Mouse (Mus musculus): Measurements from ENCODE around the gene Plcb2. TPM values are rescaled to one million over a fixed set of nuclear protein-coding genes. Genes with fewer than 3 reads are reported as not detected.

Gene Plcb2
- 1 to 10 TPM; 2.2 to 3.3 (median 2.5) TPM for total RNA-seq (2022)

GRCm38 (mm10) chr2:118728337-118728736, at the start of gene Plcb2:
Gene Plcb2, minus strand, starts transcription at chr2:118728438.
- DNase-seq (ENCODE audit: low spot score): no peak

DNA sequence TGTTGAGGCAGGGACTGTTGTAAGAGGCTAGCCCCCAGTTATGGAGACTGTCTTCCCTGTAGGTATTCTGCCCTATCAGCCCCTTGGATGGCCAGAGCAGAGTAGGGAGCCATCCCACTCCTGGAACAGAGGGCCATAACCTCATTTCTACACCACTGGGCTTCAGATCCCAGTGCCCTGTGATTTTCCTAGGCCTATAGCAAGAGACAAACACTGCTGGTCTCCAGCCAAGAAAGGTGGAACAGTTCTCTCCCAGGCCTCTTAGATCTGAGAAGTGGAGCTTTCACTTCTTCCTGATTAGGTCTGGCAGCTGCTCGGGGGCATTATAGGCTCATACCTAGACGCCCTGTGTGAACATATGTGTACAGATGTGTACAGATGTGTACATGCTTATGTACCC, 48.1 kb upstream of the Plcb2 start:
- no peak for DNase-seq (ENCODE audit: low spot score)

GRCm38 (mm10) chr2:118775846-118776245, 47.6 kb upstream of the Plcb2 start:
- DNase-seq (ENCODE audit: low spot score): no peak

GRCm38 (mm10) chr2:118775396-118775795, 47.2 kb upstream of the Plcb2 start:
- no peak for DNase-seq (ENCODE audit: low spot score)

GRCm38 (mm10) chr2:118774536-118774935, 46.3 kb upstream of the Plcb2 start:
- DNase-seq (ENCODE audit: low spot score): no peak

DNA sequence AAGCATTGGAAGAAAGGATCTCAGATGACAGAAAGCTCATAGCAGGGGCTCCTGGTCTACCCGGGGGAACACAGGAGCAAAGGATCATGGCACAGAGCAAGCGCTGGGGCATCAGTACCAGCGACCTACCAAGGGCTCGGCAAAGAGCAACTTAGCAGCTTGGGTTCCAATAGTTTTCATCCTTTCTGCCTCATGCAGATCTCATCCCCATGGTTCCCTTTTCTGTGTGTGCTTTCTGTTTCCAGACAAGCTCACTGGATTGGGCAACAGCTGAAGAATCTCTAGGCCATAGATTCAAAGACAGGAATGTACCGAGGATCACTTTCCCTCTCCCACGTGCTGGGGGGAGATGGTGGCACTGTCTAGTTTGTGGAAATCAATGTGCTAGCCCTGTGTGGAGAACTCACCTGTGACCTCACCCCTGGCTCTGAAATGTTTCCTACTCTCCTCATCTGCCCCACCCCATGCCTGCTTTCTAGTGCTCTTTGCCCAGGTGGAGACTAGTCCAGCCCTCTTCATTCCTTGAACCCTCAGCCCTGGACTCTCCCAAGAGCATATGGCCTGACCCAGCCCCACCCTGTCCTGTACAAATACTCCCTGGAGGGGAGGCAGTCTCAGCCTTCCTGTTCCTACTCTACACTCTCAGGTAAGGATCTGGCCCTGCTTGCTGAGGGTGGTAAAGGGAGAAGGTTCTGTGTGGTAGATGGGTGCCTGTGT, 44.1 kb upstream of the Plcb2 start, which contains the start of gene Phgr1:
Gene Phgr1 (plus strand): TSS at position 612 of the 717 bp plus-strand sequence.
- no peak for DNase-seq (ENCODE audit: low spot score)

DNA sequence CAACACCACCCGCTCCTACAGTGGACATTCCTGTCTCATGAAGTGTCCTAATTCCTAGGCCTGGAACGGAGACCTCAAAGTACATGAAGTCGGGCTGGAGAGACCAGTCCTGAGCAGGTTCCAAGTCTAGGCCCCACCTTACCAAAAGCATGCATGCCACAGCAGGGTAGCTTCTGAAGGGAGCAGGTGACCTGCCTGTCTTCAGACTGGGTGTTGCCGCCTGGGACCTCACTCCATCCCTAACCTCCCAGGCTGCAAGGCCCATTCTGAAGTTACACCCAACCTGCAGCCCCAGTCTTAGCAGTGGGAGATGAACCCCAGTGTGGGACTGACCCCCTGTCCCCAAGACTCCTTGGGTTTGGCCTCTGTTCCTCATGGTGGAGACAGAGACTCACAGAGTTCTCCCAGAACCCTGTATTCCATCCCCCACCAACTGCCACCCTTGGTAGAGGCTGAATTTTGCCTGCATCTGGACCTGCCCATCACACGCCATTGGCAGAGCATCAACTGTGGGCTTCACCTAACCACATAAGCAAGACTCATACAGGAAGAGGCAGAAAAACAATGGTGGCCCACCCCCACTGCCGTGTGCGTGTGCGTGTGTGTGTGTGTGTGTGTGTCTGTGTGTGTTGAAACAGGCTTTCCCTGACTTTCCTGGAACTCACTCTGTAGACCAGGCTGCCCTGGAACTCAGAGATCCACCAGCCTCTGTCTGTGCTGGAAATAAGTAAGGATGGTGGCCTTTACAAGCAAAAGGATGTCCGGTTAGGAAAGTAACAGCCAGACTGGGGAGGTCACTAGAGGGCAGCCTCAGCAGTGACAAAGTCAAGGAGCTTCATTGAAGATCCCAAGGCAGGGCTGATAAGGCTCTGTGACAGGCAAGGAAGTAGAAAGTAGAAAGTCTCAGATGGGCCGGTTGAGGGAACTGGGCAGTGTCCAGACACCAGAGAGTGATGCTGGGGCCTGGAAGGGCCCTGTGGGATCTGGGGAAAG, 38.1 kb upstream of the Plcb2 start:
- DNase-seq (ENCODE audit: low spot score): no peak

DNA sequence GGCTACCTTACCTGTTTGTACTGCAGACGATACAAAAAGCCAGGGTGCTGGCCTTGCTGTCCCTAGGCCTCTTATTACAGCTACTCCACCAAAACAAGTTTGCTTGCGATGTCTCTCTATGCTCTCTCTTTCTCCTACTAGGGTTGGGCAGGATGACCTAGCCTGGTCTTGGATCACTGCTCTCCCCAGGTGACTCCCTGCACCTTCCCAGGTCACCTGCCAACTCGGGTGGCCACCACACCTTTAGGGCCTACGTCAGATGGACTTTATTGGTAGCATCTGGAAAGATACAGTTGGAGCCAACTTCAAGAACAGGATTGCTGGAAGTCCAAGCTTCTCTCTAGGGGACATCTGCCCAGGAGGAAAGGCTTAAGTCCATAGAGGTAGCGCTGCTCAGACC, 36.6 kb upstream of the Plcb2 start:
- DNase-seq (ENCODE audit: low spot score): no peak

- no peak for DNase-seq (ENCODE audit: low spot score)
Measured at GRCm38 (mm10) chr2:118764094-118764831, 36.0 kb upstream of the Plcb2 start.

DNA sequence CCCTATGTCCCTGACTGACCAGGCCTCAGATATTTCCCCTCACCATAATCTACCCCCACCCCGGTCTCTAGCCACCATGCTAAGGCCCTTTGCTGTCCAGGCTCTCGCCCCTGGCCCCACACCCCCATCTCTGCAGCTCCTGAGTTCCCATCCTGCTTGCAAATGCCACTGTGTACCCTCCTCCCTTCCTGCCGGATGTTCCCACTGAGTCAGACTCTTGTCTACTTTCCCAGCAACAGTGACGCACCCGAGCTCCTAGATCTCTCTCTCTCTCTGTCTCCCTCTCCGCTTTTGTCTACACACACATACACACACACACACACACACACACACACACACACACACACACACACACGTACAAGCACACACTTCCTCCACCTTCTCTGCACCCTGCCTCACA, 35.2 kb upstream of the Plcb2 start:
- no peak for DNase-seq (ENCODE audit: low spot score)

DNA sequence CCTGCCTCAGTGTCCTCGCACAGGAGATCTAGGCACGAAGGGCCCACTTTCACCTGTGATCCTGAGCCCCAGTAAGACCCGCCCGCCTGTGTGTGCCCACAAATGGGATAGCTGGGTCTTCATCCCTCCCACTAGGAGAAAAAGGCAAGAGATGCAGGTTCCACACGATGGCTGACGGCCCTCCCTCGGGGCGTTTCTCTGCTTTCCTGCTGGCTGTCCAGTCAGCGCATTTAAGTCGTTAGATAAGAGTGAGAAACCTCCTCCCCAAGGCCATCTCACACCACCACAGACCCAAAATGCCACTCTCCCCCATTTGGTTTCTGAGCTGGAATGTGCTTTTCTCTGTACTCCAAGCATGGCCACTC, 34.5 kb upstream of the Plcb2 start:
- DNase-seq (ENCODE audit: low spot score): no peak

DNA sequence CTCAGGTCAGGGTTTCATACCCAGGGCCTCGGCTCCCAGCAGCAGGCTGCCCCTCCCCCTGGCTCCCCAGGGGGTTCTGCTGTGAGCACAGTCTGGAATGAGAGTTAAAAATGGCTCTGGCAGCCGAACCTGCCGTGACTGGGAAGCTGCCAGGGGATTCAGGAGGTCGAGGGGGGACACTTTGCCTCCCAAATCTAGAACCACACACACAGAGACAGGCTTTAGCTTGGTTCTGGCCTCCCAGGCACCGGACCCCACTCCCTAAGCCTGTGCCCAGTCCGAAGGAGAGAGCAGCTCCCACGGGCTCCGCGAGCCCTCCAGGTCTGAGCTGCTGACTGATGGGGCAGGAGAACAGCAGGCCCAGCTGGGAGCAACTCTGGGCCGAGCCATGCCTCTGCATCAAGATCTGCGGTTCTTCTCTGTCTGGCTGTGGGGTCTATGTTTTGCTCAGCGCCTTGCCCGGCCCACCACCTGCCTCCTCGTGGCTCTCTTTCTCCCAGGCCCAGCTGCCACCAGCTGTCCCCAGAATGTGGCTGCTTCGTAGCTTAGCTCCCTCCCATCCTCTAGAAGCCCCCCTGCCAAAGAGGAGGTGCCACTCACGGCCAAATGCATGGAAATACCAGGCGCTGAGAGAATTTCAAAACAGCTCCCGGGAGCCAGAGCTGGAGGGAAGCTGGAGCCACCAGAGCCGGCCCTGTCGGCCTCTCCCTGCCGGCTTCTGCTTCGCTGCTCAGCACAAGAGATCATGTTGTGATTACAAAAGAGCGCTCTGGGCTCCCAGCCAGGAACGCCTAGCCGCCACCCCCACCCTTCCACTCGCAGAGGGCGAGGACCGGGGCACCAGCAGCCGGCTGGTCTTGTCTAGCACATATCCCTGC, 33.9 kb upstream of the Plcb2 start, which contains the start of gene Ccdc9b:
Gene Ccdc9b (minus strand): TSS at position 756 of the 878 bp plus-strand sequence.
- peak; percentile 90 for DNase-seq (ENCODE audit: low spot score)

- no peak for DNase-seq (ENCODE audit: low spot score)
Measured at GRCm38 (mm10) chr2:118761358-118761757, 33.1 kb upstream of the Plcb2 start.

GRCm38 (mm10) chr2:118760311-118761025, 32.2 kb upstream of the Plcb2 start:
- no peak for DNase-seq (ENCODE audit: low spot score)

- no peak for DNase-seq (ENCODE audit: low spot score)
Measured at GRCm38 (mm10) chr2:118759828-118760227, 31.6 kb upstream of the Plcb2 start.

DNA sequence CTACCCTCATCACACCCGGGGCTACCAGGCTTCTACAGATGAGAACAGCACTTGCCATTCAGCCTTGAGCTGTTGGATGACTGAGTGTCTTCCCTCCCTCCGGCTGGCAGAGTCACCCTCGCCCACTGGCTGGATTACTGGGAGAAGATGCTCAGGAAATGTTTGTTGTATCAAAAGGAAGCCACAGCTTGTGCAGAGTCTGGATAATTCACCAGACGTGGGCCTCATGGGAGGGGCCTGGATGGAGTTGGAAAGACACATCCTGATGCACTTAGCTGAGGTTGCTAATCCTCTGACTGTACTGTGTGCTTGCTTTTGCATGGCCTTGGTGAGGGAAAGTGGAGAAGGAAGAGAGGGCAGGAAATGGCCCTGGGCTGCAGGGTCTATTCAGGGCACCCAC, 27.9 kb upstream of the Plcb2 start:
- DNase-seq (ENCODE audit: low spot score): no peak

DNA sequence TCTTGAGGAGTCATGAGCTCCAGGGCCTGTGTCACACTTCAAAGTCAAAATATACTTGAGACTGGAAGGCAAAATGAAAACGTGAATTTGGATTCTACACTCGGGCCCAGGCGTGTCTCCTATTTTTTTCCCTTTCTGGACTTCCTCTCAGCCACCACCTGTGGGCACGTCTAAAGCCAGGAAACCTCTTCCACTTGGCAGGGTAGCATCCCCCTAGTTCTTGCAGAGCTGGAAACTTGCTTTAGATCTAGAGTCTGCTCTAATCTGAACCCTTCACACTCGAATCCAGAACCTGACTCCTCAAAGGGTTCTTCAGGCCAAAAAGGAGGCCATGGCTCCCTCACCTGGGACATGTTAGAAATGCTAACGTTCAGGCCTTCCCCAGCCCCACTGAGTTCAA, 27.2 kb upstream of the Plcb2 start:
- DNase-seq (ENCODE audit: low spot score): no peak

- DNase-seq (ENCODE audit: low spot score): no peak
Measured at GRCm38 (mm10) chr2:118754143-118754542, 25.9 kb upstream of the Plcb2 start.

DNA sequence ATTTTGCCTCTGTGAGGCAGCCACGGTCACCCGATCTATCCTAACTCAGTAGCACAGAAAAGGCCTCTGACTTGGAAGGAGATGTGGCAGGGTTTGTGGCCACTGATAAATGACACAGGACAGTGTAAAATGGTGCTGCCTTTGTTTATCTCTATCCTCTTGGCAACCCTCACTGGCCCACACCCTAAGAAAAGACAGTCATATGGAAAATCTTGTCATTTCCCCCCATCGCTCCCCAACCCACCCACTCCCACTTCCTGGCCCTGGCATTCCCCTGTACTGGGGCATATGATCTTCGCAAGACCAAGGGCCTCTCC, 24.5 kb upstream of the Plcb2 start:
- no peak for DNase-seq (ENCODE audit: low spot score)
